Mouse (Mus musculus): Measurements from ENCODE around the gene 2010111I01Rik.

DNA sequence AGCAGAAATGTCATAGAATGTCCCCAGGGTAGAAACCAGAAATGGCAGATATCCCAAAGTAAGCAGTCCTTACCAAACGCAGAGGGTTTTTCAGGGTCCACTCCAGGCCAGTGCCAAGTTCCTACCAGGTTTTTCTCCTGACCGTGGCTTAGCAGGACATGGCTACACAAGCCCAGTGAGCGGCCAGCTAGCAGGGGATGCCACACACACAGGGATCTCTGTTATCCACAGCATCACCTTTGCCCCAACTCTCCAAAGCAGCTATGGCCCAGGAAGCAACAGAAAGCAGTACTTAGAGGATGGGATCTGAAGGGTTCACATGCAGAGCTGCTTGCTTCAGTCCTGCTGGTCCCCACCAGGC, 340.1 kb downstream of the 2010111I01Rik start:
- TF ChIP-seq CTCF (IDR thresholded peaks at IDR 0.05; ENCODE audit: low read depth) (no peak), EP300 (IDR thresholded peaks at IDR 0.05; ENCODE audit: low read depth) (no peak)

Measured in heart, postnatal 0 days (tissue).